Mouse (Mus musculus) midbrain, embryonic 10.5 days (tissue): ENCODE data around the gene Plxnb2. TPM values are rescaled to one million over a fixed set of nuclear protein-coding genes. Genes with fewer than 3 reads are reported as not detected.

Experiments
- DNase-seq: peaks from one replicate; pipeline ENCODE4 v3.0.0-alpha.2; 2017; ENCODE audit warnings: low spot score
- H3K27ac ChIP-seq: fragments of 300-500 bp; sonication (generic); replicated peaks from 2 replicates; pipeline ENCODE4 v1.5.1; 2016; ENCODE audit warnings: mild to moderate bottlenecking
- H3K27me3 ChIP-seq: fragments of 300-500 bp; sonication (generic); 2 replicates; pipeline ENCODE4 v1.6.1; 2016; ENCODE audit warnings: low read depth, mild to moderate bottlenecking; ENCODE audit not compliant: poor library complexity, severe bottlenecking
- H3K36me3 ChIP-seq: fragments of 300-500 bp; sonication (generic); 2 replicates; pipeline ENCODE4 v1.6.1; 2016; ENCODE audit warnings: mild to moderate bottlenecking, moderate library complexity
- H3K4me1 ChIP-seq: fragments of 300-500 bp; sonication (generic); 2 replicates; pipeline ENCODE4 v1.6.1; 2016
- H3K4me3 ChIP-seq: fragments of 300-500 bp; sonication (generic); 2 replicates; pipeline ENCODE4 v1.5.1; 2016; ENCODE audit warnings: mild to moderate bottlenecking, moderate library complexity
- H3K9me3 ChIP-seq: fragments of 300-500 bp; sonication (generic); replicated peaks from 2 replicates; pipeline ENCODE4 v1.6.1; 2016; ENCODE audit warnings: mild to moderate bottlenecking
- WGBS: fragments of 180-500 bp; shearing (Covaris S2); methylation state at CpG from one replicate; pipeline ENCODE4 v1.1.7; 2016; 5-methylcytosine and 5-hydroxymethylcytosine counted together
- polyA plus RNA-seq: library from polyadenylated mRNA; unstranded; fragments of >200 nt; fragmentation: Nextera tagmentation; extraction: Ambion mirVana; gene quantifications from 2 replicates; pipeline ENCODE4 v1.2.1, GENCODE M21; 2016

Gene Plxnb2
- polyA plus RNA-seq, 1 experiment from 2014 or later = 130 TPM

DNA sequence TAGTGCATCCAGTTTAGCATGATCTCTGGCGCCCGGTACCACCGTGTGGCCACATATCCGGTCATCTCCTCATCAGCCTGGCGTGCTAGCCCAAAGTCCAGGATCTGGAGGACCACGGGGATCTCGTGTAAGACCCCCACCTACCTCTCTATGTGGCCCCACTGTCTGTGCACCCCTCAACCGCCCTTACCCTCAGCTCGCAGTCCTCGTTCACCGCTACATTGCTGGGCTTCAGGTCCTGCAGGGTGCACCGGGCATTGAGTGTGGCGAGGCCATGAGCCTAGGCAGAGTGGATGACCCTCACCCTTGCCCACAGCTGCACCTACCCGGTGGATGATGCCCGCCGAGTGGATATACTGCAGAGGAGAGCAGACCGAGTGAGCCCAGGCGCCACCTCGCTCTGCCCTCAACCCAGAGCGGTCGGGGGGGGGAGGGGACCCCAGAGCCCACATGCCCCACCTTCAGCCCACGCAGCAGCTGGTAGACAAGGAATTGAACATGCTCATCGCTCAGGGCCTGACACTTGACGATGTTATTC, 34.7 kb downstream of the Plxnb2 start:
- no peak overlapping the region for H3K27ac ChIP-seq
- H3K4me3 ChIP-seq = peak overlapping the region; percentile 78; the same call in 1 of the 2 replicates
- H3K9me3 ChIP-seq = no peaks in the 10 kb centered on the region
- WGBS = 74% methylated on average over 24 of the region's 24 CpGs
- peaks cover 62% of the 10 kb centered on the region for H3K4me1 ChIP-seq
- peaks cover 42% of the 10 kb centered on the region for H3K36me3 ChIP-seq
- DNase-seq = no peak
- H3K27me3 ChIP-seq = peaks cover 63% of the 10 kb centered on the region

DNA sequence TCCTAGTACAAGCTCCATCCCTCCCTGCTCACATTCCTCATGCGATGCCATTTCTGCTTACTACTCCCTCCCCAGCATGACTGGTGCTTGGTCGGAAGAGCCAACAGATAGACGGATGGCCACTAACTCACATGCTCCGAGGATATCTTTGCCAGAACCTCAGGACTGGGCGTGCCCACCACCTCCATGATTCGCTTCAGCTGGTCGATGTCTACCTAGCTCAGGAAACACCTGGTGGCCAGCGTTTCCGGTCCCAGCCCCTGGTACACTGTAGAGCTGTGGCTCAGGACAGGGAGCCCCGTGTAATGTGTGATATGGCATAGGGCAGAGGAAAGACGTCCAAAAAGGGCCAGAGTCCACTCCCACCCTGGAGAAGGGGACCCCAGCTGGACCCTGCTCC, 35.6 kb downstream of the Plxnb2 start:
- no peak overlapping the region for H3K27ac ChIP-seq
- DNase-seq = no peak
- H3K4me3 ChIP-seq = no peak overlapping the region
- peaks cover 42% of the 10 kb centered on the region for H3K36me3 ChIP-seq
- no peaks in the 10 kb centered on the region for H3K9me3 ChIP-seq
- H3K27me3 ChIP-seq = peaks cover 72% of the 10 kb centered on the region
- WGBS = 89% methylated on average over 11 of the region's 11 CpGs
- H3K4me1 ChIP-seq = peaks cover 62% of the 10 kb centered on the region

DNA sequence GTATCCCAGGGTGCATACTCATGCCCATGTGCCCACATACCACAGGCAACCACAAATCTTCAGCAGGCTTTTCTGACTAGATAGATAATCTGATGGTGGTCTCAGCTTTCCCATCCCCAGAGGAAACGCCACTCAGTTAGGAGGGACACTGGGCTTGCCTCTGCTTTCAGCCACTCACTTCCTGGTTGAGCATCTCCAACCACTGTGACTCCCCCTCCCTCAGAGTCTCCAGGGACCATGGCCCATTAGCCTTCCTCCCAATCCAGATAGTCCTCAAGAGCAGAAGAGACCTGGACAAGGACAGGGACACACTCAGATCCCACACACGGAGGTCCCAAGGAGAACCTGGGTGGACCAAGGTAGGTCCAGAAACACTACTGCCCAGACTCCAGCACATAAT, 37.5 kb downstream of the Plxnb2 start:
- DNase-seq = no peak
- 74% methylated on average over 2 of the region's 2 CpGs for WGBS
- peaks cover 61% of the 10 kb centered on the region for H3K4me1 ChIP-seq
- no peak overlapping the region for H3K27ac ChIP-seq
- H3K9me3 ChIP-seq = no peaks in the 10 kb centered on the region
- H3K36me3 ChIP-seq = peaks cover 42% of the 10 kb centered on the region
- no peak overlapping the region for H3K4me3 ChIP-seq
- peaks cover 72% of the 10 kb centered on the region for H3K27me3 ChIP-seq

DNA sequence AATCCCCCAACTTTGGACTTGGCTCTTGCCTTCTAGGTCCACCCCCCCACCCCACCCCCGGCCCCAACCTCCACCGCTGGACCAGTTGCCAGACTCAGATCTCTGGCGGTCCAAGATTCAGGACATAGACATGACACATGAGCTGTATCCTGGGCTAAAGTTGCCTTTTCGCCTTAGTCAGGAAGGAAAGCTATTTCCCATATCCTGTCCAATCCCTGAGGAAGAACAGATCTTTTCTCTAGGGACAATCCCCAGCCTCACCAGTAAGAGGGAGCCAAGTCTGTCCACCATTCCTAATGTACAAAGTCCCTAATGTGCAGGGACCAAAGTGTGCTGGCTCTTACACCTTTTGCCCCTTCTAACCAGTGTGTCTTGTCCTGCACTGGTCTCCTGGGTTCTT, 38.7 kb downstream of the Plxnb2 start:
- H3K4me3 ChIP-seq = no peak overlapping the region

DNA sequence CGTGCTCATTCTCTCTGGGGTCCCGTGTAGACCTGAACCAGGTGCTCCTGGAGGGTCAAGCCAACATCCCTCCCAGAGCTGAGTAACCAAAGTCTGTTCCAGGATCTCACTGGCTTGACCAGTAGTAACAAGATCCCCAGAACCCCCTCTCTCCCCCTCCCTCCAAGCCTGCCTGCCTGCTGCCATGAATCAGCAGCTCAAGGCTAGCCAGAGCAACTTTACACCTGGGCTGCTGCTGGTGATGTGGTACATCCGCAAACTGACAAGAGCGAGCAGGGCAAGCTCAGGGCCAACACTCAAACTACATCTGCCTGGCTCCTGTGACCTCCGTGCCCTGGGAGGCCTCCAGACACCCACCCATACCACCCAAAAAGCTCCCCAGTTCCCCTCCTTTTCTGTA, 39.1 kb downstream of the Plxnb2 start:
- Histone ChIP-seq H3K27me3 (peaks cover 55% of the 10 kb centered on the region), H3K4me3 (0 out of 2 replicates have a peak overlapping the region, but pooled peaks have one; percentile 85), H3K36me3 (peaks cover 42% of the 10 kb centered on the region), H3K27ac (peak overlapping the region; percentile 92), H3K4me1 (peaks cover 55% of the 10 kb centered on the region), H3K9me3 (no peaks in the 10 kb centered on the region)
- no peak for DNase-seq
- WGBS = 26% methylated on average over 5 of the region's 5 CpGs

More for the DNA sequence above, 38.7 kb downstream of the Plxnb2 start:
- peaks cover 42% of the 10 kb centered on the region for H3K36me3 ChIP-seq
- H3K27ac ChIP-seq = no peak overlapping the region
- peaks cover 60% of the 10 kb centered on the region for H3K27me3 ChIP-seq
- DNase-seq = no peak
- WGBS = 69% methylated on average over 4 of the region's 4 CpGs
- no peaks in the 10 kb centered on the region for H3K9me3 ChIP-seq
- H3K4me1 ChIP-seq = peaks cover 60% of the 10 kb centered on the region

DNA sequence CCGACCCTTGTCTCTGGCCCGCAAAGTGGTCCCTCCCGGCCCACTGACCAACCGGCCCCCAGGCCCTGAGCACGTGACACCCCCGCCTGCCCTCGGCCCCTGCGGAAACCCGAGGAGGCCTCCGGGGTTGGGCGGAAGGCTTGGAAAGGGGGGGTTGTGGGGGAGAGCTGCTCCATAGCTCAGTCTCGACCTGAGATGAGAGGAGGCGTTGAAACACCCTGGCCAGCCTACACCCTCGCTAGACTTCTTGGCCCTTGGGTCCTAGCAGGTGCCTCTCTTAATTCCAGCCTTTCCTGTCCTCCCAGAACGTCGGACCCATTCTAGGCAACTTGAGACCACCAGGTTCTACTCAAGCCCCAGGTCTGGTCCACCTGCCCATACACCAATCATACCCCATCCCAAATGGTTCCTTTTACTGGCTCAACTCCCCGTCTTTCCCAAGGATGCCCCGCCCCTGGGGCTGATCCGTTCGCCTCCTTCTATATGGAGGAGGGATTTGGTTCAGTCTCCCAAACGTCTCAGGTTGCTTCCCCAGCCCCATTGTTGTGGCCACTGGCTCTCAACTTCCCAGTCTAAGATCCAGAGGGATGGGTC, 39.8 kb downstream of the Plxnb2 start, which contains the start of gene Mapk12:
TSS of gene Mapk12 (minus strand) at position 45 of the 594 bp plus-strand sequence.
- peaks cover 48% of the 10 kb centered on the region for H3K27me3 ChIP-seq
- peaks cover 48% of the 10 kb centered on the region for H3K4me1 ChIP-seq
- peak; percentile 82 for DNase-seq
- peak within 1 kb of the TSS; percentile 92 for H3K27ac ChIP-seq
- no peaks in the 10 kb centered on the region for H3K9me3 ChIP-seq
- peaks cover 40% of the 10 kb centered on the region for H3K36me3 ChIP-seq
- WGBS = 0% methylated on average over 21 of the region's 21 CpGs
- H3K4me3 ChIP-seq = peak within 1 kb of the TSS; percentile 85

DNA sequence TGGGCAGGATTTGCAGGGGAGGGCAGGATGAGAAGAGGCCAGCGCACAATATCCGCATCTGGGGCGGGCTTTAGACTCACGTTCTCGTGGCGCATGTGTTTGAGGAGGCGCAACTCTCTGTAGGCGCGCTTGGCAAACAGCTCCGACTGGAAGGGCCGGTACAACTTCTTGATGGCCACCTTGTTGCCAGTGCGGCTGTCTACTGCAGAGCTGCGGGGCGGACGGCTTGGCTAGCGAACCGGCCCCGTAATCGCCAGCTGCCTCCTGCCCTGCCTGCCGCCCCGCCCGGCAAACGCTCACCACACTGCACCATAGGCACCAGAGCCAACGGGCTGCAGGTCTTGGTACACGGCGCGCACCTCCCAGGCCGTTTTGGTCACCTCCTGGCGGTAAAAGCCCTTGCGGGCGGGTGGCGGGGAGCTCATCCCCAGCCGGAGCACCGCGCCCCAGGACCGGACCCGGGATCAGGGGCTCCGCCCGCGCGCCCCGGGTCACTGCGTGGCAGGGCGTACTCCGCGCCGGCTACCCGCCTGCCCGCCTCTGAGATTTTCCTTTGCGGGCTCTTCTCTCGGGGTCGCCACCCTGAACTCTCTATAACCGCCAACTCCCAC, 40.4 kb downstream of the Plxnb2 start:
- DNase-seq = peak; percentile 54
- H3K36me3 ChIP-seq = peaks cover 40% of the 10 kb centered on the region
- no peaks in the 10 kb centered on the region for H3K9me3 ChIP-seq
- H3K27me3 ChIP-seq = peaks cover 42% of the 10 kb centered on the region
- H3K4me3 ChIP-seq = peak overlapping the region; percentile 85
- peak overlapping the region; percentile 92 for H3K27ac ChIP-seq
- WGBS = under 1% methylated on average over 53 of the region's 53 CpGs
- H3K4me1 ChIP-seq = peaks cover 48% of the 10 kb centered on the region

DNA sequence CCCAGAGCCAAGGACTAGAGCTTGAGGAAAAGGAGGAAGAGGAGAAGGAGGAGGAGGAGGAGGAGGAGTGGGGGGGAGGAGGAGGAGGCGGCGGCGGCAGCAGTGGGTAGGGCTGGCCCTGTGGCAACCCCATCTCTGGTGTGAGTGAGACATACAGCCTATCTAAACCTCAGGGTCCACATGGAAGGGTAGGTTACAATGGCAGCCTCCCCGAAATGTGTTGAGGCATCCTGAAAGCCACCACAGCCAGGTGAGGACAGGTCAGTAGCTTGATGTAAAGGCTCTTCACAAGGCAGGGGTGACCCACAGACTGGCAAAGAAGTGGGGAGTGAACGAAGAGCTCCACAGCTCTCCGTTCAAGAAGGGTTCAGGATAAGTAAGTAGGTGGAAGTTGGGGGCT, 42.1 kb downstream of the Plxnb2 start:
- H3K27ac ChIP-seq = no peak overlapping the region
- H3K4me3 ChIP-seq = no peak overlapping the region
- 91% methylated on average over 6 of the region's 6 CpGs for WGBS
- peaks cover 48% of the 10 kb centered on the region for H3K4me1 ChIP-seq
- H3K27me3 ChIP-seq = peaks cover 34% of the 10 kb centered on the region
- H3K36me3 ChIP-seq = peaks cover 29% of the 10 kb centered on the region
- no peak for DNase-seq
- H3K9me3 ChIP-seq = no peaks in the 10 kb centered on the region

DNA sequence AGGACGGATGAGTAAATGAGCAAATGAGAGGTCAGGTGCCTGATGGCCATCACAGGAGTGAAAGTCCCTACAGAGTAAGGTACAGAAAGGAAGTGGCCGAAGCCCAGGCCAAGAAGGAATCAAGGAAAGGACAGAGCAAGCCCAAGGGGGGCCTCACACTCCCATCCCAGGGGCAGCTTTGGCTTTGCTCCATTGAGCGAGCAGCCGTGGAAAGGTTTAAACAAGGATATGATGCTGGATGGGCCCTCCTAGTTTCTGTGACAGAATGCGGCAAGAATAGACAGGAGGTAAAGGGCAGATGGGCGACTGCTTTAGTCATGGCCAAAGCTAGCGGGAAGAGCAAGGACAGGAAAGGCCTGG, 42.6 kb downstream of the Plxnb2 start:
- no peak overlapping the region for H3K4me3 ChIP-seq
- H3K27ac ChIP-seq = no peak overlapping the region
- no peak for DNase-seq
- peaks cover 34% of the 10 kb centered on the region for H3K27me3 ChIP-seq
- H3K36me3 ChIP-seq = peaks cover 29% of the 10 kb centered on the region
- 89% methylated on average over 7 of the region's 7 CpGs for WGBS
- no peaks in the 10 kb centered on the region for H3K9me3 ChIP-seq
- peaks cover 48% of the 10 kb centered on the region for H3K4me1 ChIP-seq

DNA sequence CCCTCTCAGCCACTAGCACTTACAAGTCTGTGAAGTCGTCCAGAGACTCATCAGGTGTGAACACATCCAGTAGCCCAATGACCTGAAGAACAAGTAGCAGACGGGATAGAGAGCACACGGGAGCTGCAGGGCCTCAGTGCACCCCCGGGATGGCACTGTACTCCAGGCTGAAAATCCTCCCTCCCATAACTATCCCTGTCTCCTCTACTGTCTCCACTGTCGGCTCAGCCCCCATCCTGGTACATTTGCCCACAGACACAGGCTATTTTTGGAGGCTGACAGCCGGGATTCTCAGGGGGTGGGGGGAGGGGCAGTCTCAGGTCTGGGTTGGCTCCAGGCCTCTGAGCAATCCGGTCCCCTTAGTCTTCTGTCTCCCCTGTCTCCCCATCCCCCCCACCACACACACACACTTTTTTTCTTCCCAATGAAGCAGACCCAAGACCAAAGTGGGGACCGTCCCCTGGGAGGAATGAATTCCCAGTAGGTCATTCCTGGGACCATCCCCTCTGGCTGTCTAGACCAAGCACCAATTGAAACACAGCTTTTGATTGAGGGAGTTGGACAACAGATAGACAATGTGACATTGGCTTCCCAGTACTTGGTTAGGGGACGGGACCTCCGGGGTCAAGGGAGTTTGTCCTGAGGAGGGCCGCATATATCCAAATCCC, 43.1 kb downstream of the Plxnb2 start:
- peaks cover 29% of the 10 kb centered on the region for H3K36me3 ChIP-seq
- H3K4me3 ChIP-seq = no peak overlapping the region; the same call in 1 of the 2 replicates
- H3K4me1 ChIP-seq = peaks cover 48% of the 10 kb centered on the region
- no peak overlapping the region for H3K27ac ChIP-seq
- H3K27me3 ChIP-seq = peaks cover 30% of the 10 kb centered on the region
- no peak for DNase-seq
- 83% methylated on average over 11 of the region's 11 CpGs for WGBS
- no peaks in the 10 kb centered on the region for H3K9me3 ChIP-seq

DNA sequence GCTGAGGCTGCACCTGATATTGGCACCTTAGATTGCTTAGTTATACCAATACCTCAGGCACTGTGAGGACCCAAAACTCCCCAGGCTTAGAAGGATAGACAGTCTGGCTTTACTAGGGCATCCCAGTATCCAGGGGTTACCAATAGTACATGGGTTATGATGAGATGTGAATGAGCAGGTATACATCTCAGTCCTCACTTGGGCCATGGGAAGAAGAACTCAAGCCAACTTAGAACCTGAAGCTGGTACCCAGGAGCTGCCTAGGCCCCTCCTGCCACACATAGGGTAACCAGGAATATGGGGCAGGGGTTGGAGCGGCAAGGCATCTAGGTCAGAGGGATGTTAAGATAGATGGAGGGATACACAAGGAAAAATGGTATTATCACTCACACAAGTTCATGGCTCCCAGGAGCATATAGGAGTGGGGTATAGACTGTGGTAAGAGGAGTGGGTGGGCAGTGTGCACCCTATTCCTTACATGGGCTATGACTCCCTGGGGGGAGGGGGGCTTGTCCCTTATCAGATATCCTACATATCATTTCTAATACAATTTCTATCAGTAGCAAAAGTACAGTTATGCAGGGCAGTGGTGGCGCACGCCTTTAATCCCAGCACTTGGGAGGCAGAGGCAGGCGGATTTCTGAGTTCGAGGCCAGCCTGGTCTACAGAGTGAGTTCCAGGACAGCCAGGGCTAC, 44.0 kb downstream of the Plxnb2 start:
- H3K9me3 ChIP-seq = no peaks in the 10 kb centered on the region
- WGBS = 94% methylated on average over 5 of the region's 5 CpGs
- peaks cover 23% of the 10 kb centered on the region for H3K27me3 ChIP-seq
- H3K36me3 ChIP-seq = peaks cover 35% of the 10 kb centered on the region
- no peak for DNase-seq
- H3K4me3 ChIP-seq = no peak overlapping the region
- no peak overlapping the region for H3K27ac ChIP-seq
- peaks cover 44% of the 10 kb centered on the region for H3K4me1 ChIP-seq

DNA sequence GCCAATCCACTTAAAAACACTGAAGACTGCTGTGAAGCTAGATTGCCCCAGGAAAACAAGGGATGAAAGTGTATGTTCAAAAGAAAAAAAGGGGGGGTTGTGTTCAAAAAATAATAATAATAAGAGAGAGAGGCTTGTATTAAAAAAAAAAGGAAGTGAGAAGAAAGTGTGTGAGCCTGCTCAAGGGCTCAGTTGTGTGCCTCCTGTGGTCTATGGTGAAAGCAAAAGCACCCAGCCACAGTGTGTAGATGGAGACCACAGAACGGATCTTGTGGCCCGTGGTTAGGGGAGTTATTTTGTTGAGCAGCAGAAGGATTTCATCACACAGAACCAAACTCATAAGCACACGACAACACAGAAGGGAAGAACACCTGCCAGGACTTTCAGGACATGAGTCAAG, 49.3 kb downstream of the Plxnb2 start:
- Histone ChIP-seq H3K4me3 (no peak overlapping the region), H3K4me1 (peaks cover 19% of the 10 kb centered on the region), H3K27me3 (no peaks in the 10 kb centered on the region), H3K36me3 (peaks cover 56% of the 10 kb centered on the region), H3K27ac (no peak overlapping the region), H3K9me3 (no peaks in the 10 kb centered on the region)
- no peak for DNase-seq
- WGBS = 86% methylated on average over 3 of the region's 3 CpGs
